Mouse (Mus musculus): ENCODE data around the gene Ccdc157.

- TF ChIP-seq CTCF (IDR thresholded peaks at IDR 0.05; ENCODE audit: borderline replicate concordance, extremely low read depth, insufficient read depth, insufficient read length) (peak; percentile 48; the same call in 1 of the 2 replicates), POLR2A (IDR thresholded peaks at IDR 0.05; ENCODE audit: borderline replicate concordance, extremely low read depth, insufficient read depth, insufficient read length, poor library complexity, severe bottlenecking) (no peak)
Observed at GRCm38 (mm10) chr11:4133450-4133849, 26.6 kb downstream of the Ccdc157 start.

All from brain, embryonic 14.5 days (tissue).